Mouse (Mus musculus): ENCODE data around the gene Slc12a7. TPM values are rescaled to one million over a fixed set of nuclear protein-coding genes. Genes with fewer than 3 reads are reported as not detected.

Slc12a7 gene
- polyA plus RNA-seq, 1 experiment: 16.5 TPM

DNA sequence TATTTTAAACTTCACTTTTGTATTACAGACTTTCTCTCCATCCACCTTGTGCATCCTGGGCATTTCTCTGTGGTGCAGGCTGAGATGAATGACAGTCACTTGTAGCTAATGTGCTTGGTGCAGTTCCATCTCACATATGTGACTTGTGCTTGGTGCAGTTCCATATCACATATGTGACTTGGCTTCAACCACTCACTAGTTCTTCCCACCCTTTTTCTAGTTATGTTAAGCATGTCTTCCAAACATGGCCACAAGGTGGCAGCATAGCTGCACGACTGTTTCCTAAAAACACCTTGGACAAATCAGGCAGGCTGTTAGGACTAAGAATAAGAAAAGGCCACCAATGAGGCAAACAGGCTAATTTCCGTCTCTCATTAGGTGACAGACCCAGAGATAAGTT is 14.7 kb upstream of the Slc12a7 start:
- Histone ChIP-seq H3K4me3 (ENCODE audit: control insufficient read depth, low read depth, low read length) (no peak overlapping the region), H3K4me1 (ENCODE audit: control insufficient read depth, insufficient read depth, low read length) (0 out of 2 replicates have a peak, but pooled peaks cover 2% of the 10 kb centered on the region), H3K27ac (ENCODE audit: control insufficient read depth, insufficient read depth, low read depth, low read length) (no peak overlapping the region), H3K36me3 (ENCODE audit: control insufficient read depth, insufficient read depth, low read length) (no peaks in the 10 kb centered on the region), H3K27me3 (ENCODE audit: control insufficient read depth, insufficient read depth, low read length) (no peaks in the 10 kb centered on the region)
- TF ChIP-seq POLR2A (IDR thresholded peaks at IDR 0.05; ENCODE audit: control insufficient read depth, low read depth, low read length) (no peak), CTCF (IDR thresholded peaks at IDR 0.05; ENCODE audit: control insufficient read depth, insufficient read depth, insufficient replicate concordance, low read depth, low read length) (peak; percentile 14; the same call in 1 of the 2 replicates)

DNA sequence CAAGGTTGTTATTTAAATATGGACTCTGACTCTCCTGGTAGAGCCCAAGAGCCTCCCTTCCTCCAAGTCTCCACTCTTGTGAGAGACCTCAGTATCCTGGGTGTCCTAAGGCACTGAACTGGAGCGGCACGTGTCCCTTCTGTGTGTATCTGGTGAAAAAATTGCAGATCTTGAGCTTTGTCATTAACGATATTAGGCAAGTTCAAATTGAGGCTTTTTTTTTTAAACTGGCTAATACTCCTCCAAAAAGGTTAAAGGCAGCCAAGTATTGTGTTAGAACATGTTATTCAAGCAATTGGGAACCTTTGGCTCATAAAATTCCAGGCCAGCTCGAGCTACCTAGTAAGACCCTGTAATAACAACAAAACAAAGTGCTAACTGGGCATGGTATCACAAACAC is 12.7 kb upstream of the Slc12a7 start:
- no peak for TF ChIP-seq CTCF (IDR thresholded peaks at IDR 0.05; ENCODE audit: control insufficient read depth, insufficient read depth, insufficient replicate concordance, low read depth, low read length)
- H3K27ac ChIP-seq (ENCODE audit: control insufficient read depth, insufficient read depth, low read depth, low read length): no peak overlapping the region

GRCm38 (mm10) chr13:73723081-73723668 is 9.7 kb upstream of the Slc12a7 start:
- H3K4me1 ChIP-seq (ENCODE audit: control insufficient read depth, insufficient read depth, low read length): 0 out of 2 replicates have a peak, but pooled peaks cover 2% of the 10 kb centered on the region
- TF ChIP-seq CTCF (IDR thresholded peaks at IDR 0.05; ENCODE audit: control insufficient read depth, insufficient read depth, insufficient replicate concordance, low read depth, low read length) (no peak), POLR2A (IDR thresholded peaks at IDR 0.05; ENCODE audit: control insufficient read depth, low read depth, low read length) (no peak)
- no peak overlapping the region for H3K4me3 ChIP-seq (ENCODE audit: control insufficient read depth, low read depth, low read length)
- no peaks in the 10 kb centered on the region for H3K36me3 ChIP-seq (ENCODE audit: control insufficient read depth, insufficient read depth, low read length)
- H3K27me3 ChIP-seq (ENCODE audit: control insufficient read depth, insufficient read depth, low read length): no peaks in the 10 kb centered on the region
- H3K27ac ChIP-seq (ENCODE audit: control insufficient read depth, insufficient read depth, low read depth, low read length): no peak overlapping the region

More for the DNA sequence above, 12.7 kb upstream of the Slc12a7 start:
- Histone ChIP-seq H3K36me3 (ENCODE audit: control insufficient read depth, insufficient read depth, low read length) (no peaks in the 10 kb centered on the region), H3K27me3 (ENCODE audit: control insufficient read depth, insufficient read depth, low read length) (no peaks in the 10 kb centered on the region), H3K4me1 (ENCODE audit: control insufficient read depth, insufficient read depth, low read length) (0 out of 2 replicates have a peak, but pooled peaks cover 2% of the 10 kb centered on the region), H3K4me3 (ENCODE audit: control insufficient read depth, low read depth, low read length) (no peak overlapping the region)

- no peak overlapping the region for H3K27ac ChIP-seq (ENCODE audit: control insufficient read depth, insufficient read depth, low read depth, low read length)
- no peaks in the 10 kb centered on the region for H3K27me3 ChIP-seq (ENCODE audit: control insufficient read depth, insufficient read depth, low read length)
- no peak for TF ChIP-seq POLR2A (IDR thresholded peaks at IDR 0.05; ENCODE audit: control insufficient read depth, low read depth, low read length)
- TF ChIP-seq CTCF (IDR thresholded peaks at IDR 0.05; ENCODE audit: control insufficient read depth, insufficient read depth, insufficient replicate concordance, low read depth, low read length): no peak
- no peaks in the 10 kb centered on the region for H3K36me3 ChIP-seq (ENCODE audit: control insufficient read depth, insufficient read depth, low read length)
- no peak overlapping the region for H3K4me3 ChIP-seq (ENCODE audit: control insufficient read depth, low read depth, low read length)
- H3K4me1 ChIP-seq (ENCODE audit: control insufficient read depth, insufficient read depth, low read length): 0 out of 2 replicates have a peak, but pooled peaks cover 2% of the 10 kb centered on the region
These were observed 7.6 kb upstream of the Slc12a7 start for GRCm38 (mm10) chr13:73725315-73725714.

DNA sequence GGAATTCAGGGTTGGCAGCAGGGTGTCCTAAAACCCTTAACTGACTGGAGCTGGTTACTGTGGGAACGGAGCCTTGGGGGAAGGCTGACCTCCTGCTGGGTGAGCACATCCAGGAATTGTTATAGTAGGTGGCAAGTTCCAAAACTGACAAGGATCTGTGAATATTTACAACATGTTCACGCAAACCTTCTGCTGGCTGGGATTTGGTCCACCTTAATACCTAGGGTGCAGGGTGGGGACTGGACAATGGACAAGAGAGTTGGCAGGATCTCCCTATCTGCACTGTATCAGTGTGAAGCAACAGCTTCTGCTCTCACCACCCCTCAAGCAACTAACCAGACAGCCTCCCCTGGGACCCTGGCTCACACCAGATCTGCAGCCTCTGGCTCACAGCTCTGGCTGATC is 5.3 kb upstream of the Slc12a7 start:
- Histone ChIP-seq H3K36me3 (ENCODE audit: control insufficient read depth, insufficient read depth, low read length) (no peaks in the 10 kb centered on the region), H3K4me3 (ENCODE audit: control insufficient read depth, low read depth, low read length) (no peak overlapping the region), H3K27ac (ENCODE audit: control insufficient read depth, insufficient read depth, low read depth, low read length) (no peak overlapping the region), H3K4me1 (ENCODE audit: control insufficient read depth, insufficient read depth, low read length) (peaks cover 9% of the 10 kb centered on the region), H3K27me3 (ENCODE audit: control insufficient read depth, insufficient read depth, low read length) (no peaks in the 10 kb centered on the region)
- TF ChIP-seq CTCF (IDR thresholded peaks at IDR 0.05; ENCODE audit: control insufficient read depth, insufficient read depth, insufficient replicate concordance, low read depth, low read length): no peak
- TF ChIP-seq POLR2A (IDR thresholded peaks at IDR 0.05; ENCODE audit: control insufficient read depth, low read depth, low read length): no peak

DNA sequence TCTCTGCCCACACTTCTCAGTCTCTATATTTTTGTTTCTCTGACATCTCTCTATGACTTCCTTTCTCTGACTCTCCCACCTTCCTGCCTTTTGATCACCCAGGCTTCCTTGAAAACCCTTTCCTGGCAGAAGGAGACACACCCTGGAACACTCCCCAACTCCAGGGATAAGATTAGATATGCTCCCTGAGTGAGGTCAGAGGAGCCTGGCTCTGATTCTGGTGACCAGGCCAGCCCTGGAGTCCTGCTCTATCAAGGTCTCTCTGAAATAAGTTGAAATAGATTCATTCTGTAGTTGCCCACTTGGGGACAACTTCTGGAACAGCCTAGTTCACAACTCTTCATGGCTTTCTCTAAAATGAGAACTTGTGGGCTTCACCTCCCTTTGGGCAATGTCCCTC is 4.3 kb upstream of the Slc12a7 start:
- TF ChIP-seq CTCF (IDR thresholded peaks at IDR 0.05; ENCODE audit: control insufficient read depth, insufficient read depth, insufficient replicate concordance, low read depth, low read length) (no peak), POLR2A (IDR thresholded peaks at IDR 0.05; ENCODE audit: control insufficient read depth, low read depth, low read length) (no peak)
- Histone ChIP-seq H3K4me3 (ENCODE audit: control insufficient read depth, low read depth, low read length) (no peak overlapping the region), H3K27me3 (ENCODE audit: control insufficient read depth, insufficient read depth, low read length) (no peaks in the 10 kb centered on the region), H3K27ac (ENCODE audit: control insufficient read depth, insufficient read depth, low read depth, low read length) (no peak overlapping the region), H3K36me3 (ENCODE audit: control insufficient read depth, insufficient read depth, low read length) (no peaks in the 10 kb centered on the region), H3K4me1 (ENCODE audit: control insufficient read depth, insufficient read depth, low read length) (peaks cover 10% of the 10 kb centered on the region)

DNA sequence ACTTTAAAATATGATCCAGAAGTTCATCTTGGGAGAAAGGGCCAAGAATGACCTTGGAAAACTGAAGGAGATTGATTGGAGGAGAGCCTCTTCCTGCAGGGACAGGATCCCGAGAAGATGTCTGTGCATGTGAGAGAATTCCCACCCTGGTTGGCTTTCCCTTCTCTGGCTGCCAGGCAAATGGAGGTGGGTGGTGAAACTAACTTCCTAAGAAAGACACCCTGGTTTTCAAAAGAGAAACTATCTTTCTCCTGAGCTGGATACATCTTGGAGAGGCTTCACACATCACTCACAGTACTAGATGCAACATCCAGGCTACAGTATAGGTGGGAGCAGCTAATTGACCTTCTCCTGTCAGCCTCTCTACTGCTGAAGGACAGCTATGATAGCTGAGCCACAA is 2.0 kb upstream of the Slc12a7 start:
- no peak overlapping the region for H3K27ac ChIP-seq (ENCODE audit: control insufficient read depth, insufficient read depth, low read depth, low read length)
- H3K4me1 ChIP-seq (ENCODE audit: control insufficient read depth, insufficient read depth, low read length): peaks cover 10% of the 10 kb centered on the region
- H3K27me3 ChIP-seq (ENCODE audit: control insufficient read depth, insufficient read depth, low read length): no peaks in the 10 kb centered on the region
- TF ChIP-seq POLR2A (IDR thresholded peaks at IDR 0.05; ENCODE audit: control insufficient read depth, low read depth, low read length): no peak
- TF ChIP-seq CTCF (IDR thresholded peaks at IDR 0.05; ENCODE audit: control insufficient read depth, insufficient read depth, insufficient replicate concordance, low read depth, low read length): no peak
- no peak overlapping the region for H3K4me3 ChIP-seq (ENCODE audit: control insufficient read depth, low read depth, low read length)
- no peaks in the 10 kb centered on the region for H3K36me3 ChIP-seq (ENCODE audit: control insufficient read depth, insufficient read depth, low read length)

Data from testis, adult 2 months (tissue).